Mouse (Mus musculus) embryo, embryonic 9.5 days (tissue): ENCODE measurements around the gene Tmem37.

ENCODE experiments used
- DNase-seq: peaks from one replicate; pipeline ENCODE4 v3.0.0-alpha.2; 2017; ENCODE audit errors: extremely low spot score

Gene Tmem37

GRCm38 (mm10) chr1:120018900-120019299 lies 55.0 kb downstream of the Tmem37 start:
- DNase-seq: no peak
